Comparison of ENCODE assay signal across 9 mouse cellular contexts in the genomic region with DNA sequence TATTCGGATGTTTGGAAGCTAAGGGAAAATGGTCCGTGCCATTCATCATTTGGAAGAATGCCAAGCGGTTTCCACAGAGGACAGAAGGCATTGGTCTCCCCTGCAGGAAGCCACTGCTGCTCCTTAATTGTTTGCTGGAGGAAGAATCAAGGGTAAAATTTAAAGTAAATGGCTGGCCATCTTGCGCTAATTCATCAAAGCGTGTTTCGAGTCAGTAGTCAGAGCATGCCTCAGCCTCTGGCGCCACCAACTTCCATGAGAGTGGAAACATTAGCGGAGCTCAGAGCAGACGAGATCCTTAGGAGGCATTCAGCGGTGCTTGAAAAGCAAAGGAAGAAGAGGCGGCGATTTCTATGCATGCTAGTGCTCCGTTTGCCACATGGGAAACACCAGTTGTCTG.
DNase-seq lines count a peak whose midpoint lies in the region; ATAC-seq lines count a peak whose summit lies in the region.
"Had no signal": no experiment of that assay in that cellular context is flagged by ENCODE, and none has a peak within 500 bp of the region (broad histone marks: within the 10 kb centered on the region; RNA-seq: fewer than 3 reads in every experiment).

No protein-coding gene starts in this region.

- no peaks in the 10 kb centered on the region for H3K9me3 ChIP-seq in midbrain, embryonic 13.5 days
- no peaks in the 10 kb centered on the region for H3K9me3 ChIP-seq in midbrain, embryonic 10.5 days (replicated peaks)
- H3K9me3 ChIP-seq: limb, embryonic 12.5 days had no signal

- WGBS in midbrain, embryonic 13.5 days: 84% methylated on average over 13 of the region's 13 CpGs
- WGBS in midbrain, embryonic 10.5 days: 92% methylated on average over 13 of the region's 13 CpGs

- no peak overlapping the region for H3K27ac ChIP-seq in midbrain, embryonic 13.5 days
- H3K27ac ChIP-seq in midbrain, embryonic 10.5 days (replicated peaks): no peak overlapping the region
- H3K27ac ChIP-seq: limb, embryonic 12.5 days had no signal

- ATAC-seq in midbrain, embryonic 13.5 days: peak; percentile 27; the same call in 1 of the 2 replicates

- no peak overlapping the region for H3K9ac ChIP-seq in midbrain, embryonic 13.5 days (replicated peaks)
- H3K9ac ChIP-seq: limb, embryonic 12.5 days had no signal

- no peaks in the 10 kb centered on the region for H3K27me3 ChIP-seq in midbrain, embryonic 13.5 days
- H3K27me3 ChIP-seq in midbrain, embryonic 10.5 days (ENCODE audit: low read depth, poor library complexity, severe bottlenecking): no peaks in the 10 kb centered on the region
- H3K27me3 ChIP-seq: limb, embryonic 12.5 days had no signal

- H3K36me3 ChIP-seq in midbrain, embryonic 13.5 days: no peaks in the 10 kb centered on the region
- no peaks in the 10 kb centered on the region for H3K36me3 ChIP-seq in midbrain, embryonic 10.5 days
- H3K36me3 ChIP-seq: limb, embryonic 12.5 days had no signal

- no peak overlapping the region for H3K4me3 ChIP-seq in midbrain, embryonic 13.5 days (replicated peaks)
- no peak overlapping the region for H3K4me3 ChIP-seq in midbrain, embryonic 10.5 days
- H3K4me3 ChIP-seq: limb, embryonic 12.5 days had no signal

- intact Hi-C loops in left cerebral cortex, postnatal 14 days (cut with DNase I): no loop called here

- H3K4me1 ChIP-seq in midbrain, embryonic 13.5 days (replicated peaks): no peaks in the 10 kb centered on the region
- H3K4me1 ChIP-seq in midbrain, embryonic 10.5 days: no peaks in the 10 kb centered on the region
- H3K4me1 ChIP-seq: limb, embryonic 12.5 days had no signal

- H3K4me2 ChIP-seq in midbrain, embryonic 13.5 days (replicated peaks): no peak overlapping the region
- H3K4me2 ChIP-seq: limb, embryonic 12.5 days had no signal

- DNase-seq in midbrain, embryonic 10.5 days (ENCODE audit: low spot score): no peak
- DNase-seq in frontal cortex, postnatal 10 days (ENCODE audit: low spot score in 2 of 2): peak; percentile 19 to 29
- DNase-seq in left cerebral cortex, postnatal 14 days (ENCODE audit: low spot score in 2 of 2): peak; percentile 27 to 53
- peak; percentile 13 for DNase-seq in right cerebral cortex, postnatal 4 days
- DNase-seq in thymus, postnatal 0 days (ENCODE audit: low spot score): no peak
- no peak for DNase-seq in c-Kit-positive CD71-positive TER-119-positive erythroid progenitor cells, embryonic 14.5 days (ENCODE audit: low spot score)
- no peak for DNase-seq in kidney, adult 8-10 months

Comparison
In these comparisons a context has a peak if more than half of its experiments do, and no peak if none do; other contexts are left out.
1. DNase-seq: peak in frontal cortex, postnatal 10 days (2 of 2), left cerebral cortex, postnatal 14 days (2 of 2) and right cerebral cortex, postnatal 4 days (single experiment); none in midbrain, embryonic 10.5 days (single experiment), thymus, postnatal 0 days (single experiment), c-Kit-positive CD71-positive TER-119-positive erythroid progenitor cells, embryonic 14.5 days (single experiment) and kidney, adult 8-10 months (0 of 2).